Mouse (Mus musculus) layer of hippocampus, adult 6 months (tissue): ENCODE measurements around the gene Atg4d. TPM values are rescaled to one million over a fixed set of nuclear protein-coding genes. Genes with fewer than 3 reads are reported as not detected.

Experiments used
- long read RNA-seq, 2 experiments: library from polyadenylated mRNA; unstranded; transcript quantifications; one replicate each; pipeline ENCODE4 v2.0.0; 2019 to 2020
- polyA plus RNA-seq: library from polyadenylated mRNA; unstranded; fragments of <200 nt; fragmentation: Nextera tagmentation; gene quantifications from 2 replicates; pipeline ENCODE4 v1.2.3, GENCODE M21; 2021

Atg4d gene
- polyA plus RNA-seq = 40.2 and 43.9 TPM in 2 replicates
- long read RNA-seq, experiment 1, full-length matches to known transcripts = 45 of 70 reads
- long read RNA-seq, experiment 1, partial matches to known transcripts = 8 of 70 reads
- long read RNA-seq, experiment 1, other reads (novel, unspliced or antisense) = 17 of 70 reads
- long read RNA-seq, experiment 2, full-length matches to known transcripts = 281 of 377 reads
- long read RNA-seq, experiment 2, partial matches to known transcripts = 42 of 377 reads
- long read RNA-seq, experiment 2, other reads (novel, unspliced or antisense) = 54 of 377 reads

DNA sequence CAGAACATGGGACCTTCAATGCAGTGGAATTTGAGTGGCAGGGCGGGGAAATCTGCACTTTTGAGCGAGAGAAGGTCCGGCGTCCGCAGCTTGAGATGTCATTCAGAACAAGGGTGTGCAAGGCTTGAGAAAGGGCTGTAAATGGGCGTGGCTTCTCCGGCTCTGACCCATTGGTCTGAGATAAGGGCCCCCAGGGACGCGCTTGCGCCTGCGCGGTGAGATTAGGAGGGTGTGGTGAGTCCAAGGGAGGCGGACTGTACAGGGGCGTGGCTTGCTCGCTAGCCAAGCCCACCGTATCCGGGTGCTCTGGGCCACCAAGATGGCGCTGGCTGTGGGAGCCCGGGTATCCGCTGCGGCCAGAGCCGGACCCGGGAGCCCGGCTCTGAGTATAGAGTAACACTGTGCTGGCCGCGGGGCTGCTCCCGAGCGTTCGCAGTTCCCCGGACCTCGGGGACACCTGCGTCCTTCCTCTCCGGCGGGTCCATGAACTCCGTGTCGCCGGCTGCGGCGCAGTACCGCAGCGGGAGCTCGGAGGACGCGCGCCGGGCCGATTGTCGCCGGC lies at the start of gene Atg4d:
Gene Atg4d (plus strand): TSS at position 294 of the 562 bp plus-strand sequence.

GRCm38 (mm10) chr9:21238733-21239464 lies 26.2 kb upstream of the Atg4d start, which contains the start of gene Keap1:
Gene Keap1, minus strand, starts transcription at chr9:21239361.

GRCm38 (mm10) chr9:21248326-21248725 lies 16.8 kb upstream of the Atg4d start, which contains the start of gene S1pr5:
Gene S1pr5, minus strand, starts transcription at chr9:21248443.

GRCm38 (mm10) chr9:21287571-21288402 lies 22.7 kb downstream of the Atg4d start, which contains the start of gene Kri1:
Gene Kri1, minus strand, starts transcription at chr9:21287969.

DNA sequence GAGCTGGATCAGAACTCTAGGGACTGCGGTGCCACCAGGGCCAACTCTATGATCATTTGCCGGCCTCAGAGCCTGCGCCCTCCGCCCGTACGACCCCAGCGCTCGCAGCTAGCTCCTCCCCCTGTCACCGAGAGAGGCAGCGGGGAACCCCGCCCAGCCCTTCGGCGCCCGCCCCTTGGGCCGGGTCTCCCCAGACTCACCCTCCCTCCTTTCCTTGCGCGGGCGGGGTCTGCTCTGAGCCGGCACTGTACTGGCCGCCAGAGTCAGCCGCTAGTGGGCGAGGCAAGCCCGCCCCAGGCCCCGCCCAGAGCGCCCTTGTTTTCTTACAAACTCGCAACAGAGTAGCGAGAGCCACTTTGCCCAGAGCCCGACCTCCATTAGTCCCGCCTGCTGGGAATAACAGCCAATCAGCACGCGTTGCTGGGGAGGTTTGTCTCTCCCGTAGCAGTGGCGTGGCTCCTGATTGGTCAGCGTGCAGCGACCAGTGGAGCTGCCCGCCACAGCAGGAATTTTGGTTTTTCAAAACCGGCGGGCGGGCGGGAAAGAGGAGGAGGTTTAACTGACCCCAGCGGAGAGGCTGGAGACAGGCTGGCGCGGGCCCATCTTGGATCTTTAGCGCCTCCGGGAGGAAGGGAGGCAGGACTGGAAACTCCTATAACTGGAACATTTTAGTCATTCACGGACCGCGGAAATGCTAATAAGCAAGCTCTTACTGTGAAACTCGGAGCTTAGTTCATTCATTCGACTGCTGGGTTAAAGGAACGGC lies 26.1 kb downstream of the Atg4d start, which contains the start of gene Cdkn2d:
Gene Cdkn2d (minus strand): TSS at position 386 of the 766 bp plus-strand sequence.

GRCm38 (mm10) chr9:21312134-21312533 lies 47.0 kb downstream of the Atg4d start, which contains the start of gene Ap1m2:
Gene Ap1m2, minus strand, starts transcription at chr9:21312337.

GRCm38 (mm10) chr9:21320619-21321512 lies 55.8 kb downstream of the Atg4d start, which contains the start of gene Slc44a2:
Gene Slc44a2, plus strand, starts transcription at chr9:21320698.

Other genes starting within 250 kb of the Atg4d start
- gene Icam1, start 249.3 kb upstream of the Atg4d start, polyA plus RNA-seq = 1.2 and 2.0 TPM in 2 replicates
- 2.9 and 3.0 TPM in 2 replicates for gene Icam4, start 235.9 kb upstream of the Atg4d start, polyA plus RNA-seq
- 93.7 and 111 TPM in 2 replicates for gene Icam5, start 233.2 kb upstream of the Atg4d start, polyA plus RNA-seq
- gene Zglp1, start 198.2 kb upstream of the Atg4d start, polyA plus RNA-seq = not detected in 2 replicates
- 0.33 and 0.50 TPM in 2 replicates for gene Gm49373, start 192.2 kb upstream of the Atg4d start, polyA plus RNA-seq
- gene Fdx1l, start 191.7 kb upstream of the Atg4d start, polyA plus RNA-seq = 201 and 219 TPM in 2 replicates
- gene Gm38431, start 173.3 kb upstream of the Atg4d start, polyA plus RNA-seq = 10.2 and 15.7 TPM in 2 replicates
- gene Raver1, start 173.3 kb upstream of the Atg4d start, polyA plus RNA-seq = 6.2 and 7.8 TPM in 2 replicates
- 2.5 and 2.8 TPM in 2 replicates for gene Tyk2, start 134.1 kb upstream of the Atg4d start, polyA plus RNA-seq
- gene Cdc37, start 115.3 kb upstream of the Atg4d start, polyA plus RNA-seq = 160 and 167 TPM in 2 replicates
- 29.0 and 36.9 TPM in 2 replicates for gene Pde4a, start 99.6 kb upstream of the Atg4d start, polyA plus RNA-seq
- gene Keap1, start 25.9 kb upstream of the Atg4d start, polyA plus RNA-seq = 66.2 and 66.6 TPM in 2 replicates
- 17.8 and 19.0 TPM in 2 replicates for gene S1pr5, start 16.9 kb upstream of the Atg4d start, polyA plus RNA-seq
- 2.3 and 4.6 TPM in 2 replicates for gene Kri1, start 22.7 kb downstream of the Atg4d start, polyA plus RNA-seq
- 98.6 and 114 TPM in 2 replicates for gene Cdkn2d, start 26.1 kb downstream of the Atg4d start, polyA plus RNA-seq
- 0.53 and 0.93 TPM in 2 replicates for gene Ap1m2, start 47.0 kb downstream of the Atg4d start, polyA plus RNA-seq
- 18.0 and 18.1 TPM in 2 replicates for gene Slc44a2, start 55.4 kb downstream of the Atg4d start, polyA plus RNA-seq
- gene Ilf3, start 102.6 kb downstream of the Atg4d start, polyA plus RNA-seq = 102 and 148 TPM in 2 replicates
- 19.7 and 20.8 TPM in 2 replicates for gene Qtrt1, start 146.5 kb downstream of the Atg4d start, polyA plus RNA-seq
- 23.4 and 27.0 TPM in 2 replicates for gene Dnm2, start 159.6 kb downstream of the Atg4d start, polyA plus RNA-seq
- 32.1 and 34.7 TPM in 2 replicates for gene Tmed1, start 245.0 kb downstream of the Atg4d start, polyA plus RNA-seq